Mouse (Mus musculus): ENCODE measurements at regions not wholly inside any gene's neighbourhood (a gene's known extent, or its start where the extent isn't known, plus 50 kb on each side); places are given as distances from the start of the nearest gene placed in this dataset.
"Not testable (repeated sequence)": the region's sequence is repeated elsewhere in the genome, so short reads cannot be mapped to it uniquely, and the experiment has no call there.

DNA sequence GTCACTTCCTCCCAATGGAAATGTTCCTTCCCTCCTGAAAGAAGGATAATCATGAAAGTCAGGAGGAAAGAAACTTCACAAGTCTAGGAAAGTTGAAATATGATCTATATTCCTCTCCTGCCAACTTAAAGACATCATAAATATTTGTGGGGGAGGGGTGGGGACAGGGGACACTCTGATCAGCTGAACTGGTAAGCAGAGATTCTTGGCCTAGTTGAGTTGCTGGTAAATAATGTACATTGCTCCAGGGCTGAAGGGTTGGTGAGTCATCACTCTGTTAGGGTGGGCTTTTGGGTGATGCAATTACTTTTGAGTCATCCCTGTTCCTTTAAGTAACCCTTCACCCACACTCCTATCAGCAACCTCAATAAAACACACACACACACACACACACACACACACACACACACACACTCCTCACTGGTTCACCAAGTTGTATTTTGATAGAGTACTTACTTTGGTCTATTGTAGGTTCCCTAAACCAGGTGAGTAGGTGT is 56.0 kb downstream of the Ccdc71l start:
- DNase-seq (ENCODE audit: low read depth, low spot score), result peak; percentile 76

DNA sequence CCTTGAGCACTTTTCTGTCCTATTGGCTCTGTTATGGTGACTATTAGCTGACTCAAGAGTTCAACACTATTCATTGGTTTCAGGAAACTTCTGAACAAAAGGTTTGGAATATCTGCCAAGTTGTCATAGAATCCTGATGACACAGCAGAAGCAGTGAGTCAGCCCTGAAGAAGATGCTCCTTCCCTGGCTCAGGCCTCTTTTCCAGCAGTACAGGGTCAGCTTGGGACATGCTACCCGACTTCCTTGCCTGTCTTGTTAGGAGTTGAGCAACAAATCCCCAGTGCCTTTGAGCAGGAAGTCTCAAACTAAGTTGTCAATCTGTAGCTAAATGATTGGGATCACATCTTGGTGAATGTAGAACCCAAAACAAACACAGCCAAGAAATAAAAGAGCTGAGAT is 56.6 kb downstream of the Ccdc71l start:
- peak; percentile 98 for DNase-seq (ENCODE audit: low read depth, low spot score)

DNA sequence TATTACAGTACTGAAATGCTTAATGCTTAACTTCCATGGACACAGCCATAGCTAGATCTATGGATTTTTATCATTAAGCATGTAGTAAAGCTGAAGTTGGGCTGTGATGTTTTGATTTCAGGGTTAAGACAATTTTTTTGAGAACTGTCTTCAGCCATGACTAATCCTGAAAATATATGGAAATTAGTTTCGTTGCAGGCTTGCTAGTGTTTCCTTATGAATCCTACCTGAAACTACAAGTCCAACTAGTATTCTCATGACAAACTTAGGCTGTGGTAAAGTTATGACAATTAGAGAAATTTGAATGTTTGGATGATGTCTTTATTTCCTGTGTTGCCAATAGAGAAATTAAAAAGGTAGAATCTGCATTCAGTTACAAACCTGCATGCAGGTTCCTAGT is 59.7 kb downstream of the Ccdc71l start:
- no peak for DNase-seq (ENCODE audit: low read depth, low spot score)

DNA sequence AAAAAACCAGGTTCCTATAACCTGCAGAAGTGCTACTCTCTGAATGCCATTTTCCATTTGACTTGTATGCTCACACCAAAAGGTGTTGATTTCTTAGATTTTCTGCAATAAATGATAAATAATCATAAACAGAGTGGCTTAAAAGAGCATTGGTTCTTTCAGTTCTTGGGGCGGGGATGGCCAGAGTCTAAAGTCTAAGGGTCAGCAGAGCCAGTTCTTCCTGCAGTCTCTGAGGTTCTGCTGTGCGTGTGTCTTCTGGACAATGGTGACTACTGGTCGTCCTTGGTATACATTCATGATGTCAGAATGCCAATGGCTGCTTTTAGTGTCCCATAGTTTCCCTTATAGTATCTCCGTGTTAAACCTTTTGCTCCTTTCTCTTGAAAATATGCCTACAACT is 66.3 kb downstream of the Ccdc71l start:
- no peak for DNase-seq (ENCODE audit: low read depth, low spot score)

DNA sequence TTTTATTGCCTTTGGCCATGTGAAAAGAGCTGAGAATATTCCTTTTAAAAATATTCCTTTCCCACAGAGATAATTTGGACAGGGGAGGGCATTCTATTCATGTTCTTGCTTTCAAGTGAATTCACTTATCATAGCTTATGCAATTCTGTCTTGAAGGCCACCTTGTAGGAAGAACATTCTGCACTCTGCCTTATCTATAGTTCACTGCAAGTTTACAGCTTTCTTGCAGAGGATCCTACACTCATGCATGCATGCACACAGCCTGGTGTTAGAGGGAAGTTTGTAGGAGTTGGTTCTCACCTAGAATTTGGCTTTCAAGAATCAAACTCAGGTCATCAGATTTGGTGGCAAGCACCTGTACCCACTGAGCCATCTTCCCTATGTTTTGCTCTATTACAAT is 67.4 kb downstream of the Ccdc71l start:
- DNase-seq (ENCODE audit: low read depth, low spot score), result no peak

DNA sequence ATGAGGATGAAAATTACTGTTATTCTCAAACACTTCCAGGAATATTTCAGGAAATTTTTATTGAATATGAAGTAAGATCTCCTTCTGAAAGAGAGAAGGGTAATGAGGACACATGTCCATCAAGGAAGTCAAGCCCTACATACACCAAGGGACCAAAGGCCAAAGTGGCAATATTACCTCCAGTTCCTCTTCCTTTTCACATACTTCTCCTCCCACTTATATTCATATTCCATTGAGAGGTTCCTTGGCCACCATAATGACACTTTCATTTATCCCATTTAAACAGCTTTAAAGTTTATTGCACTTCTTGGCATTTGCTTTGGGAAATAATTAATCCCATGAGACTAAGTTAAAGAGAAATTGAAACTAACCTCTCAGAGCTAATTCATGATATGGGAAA is 70.9 kb downstream of the Ccdc71l start:
- no peak for DNase-seq (ENCODE audit: low read depth, low spot score)

DNA sequence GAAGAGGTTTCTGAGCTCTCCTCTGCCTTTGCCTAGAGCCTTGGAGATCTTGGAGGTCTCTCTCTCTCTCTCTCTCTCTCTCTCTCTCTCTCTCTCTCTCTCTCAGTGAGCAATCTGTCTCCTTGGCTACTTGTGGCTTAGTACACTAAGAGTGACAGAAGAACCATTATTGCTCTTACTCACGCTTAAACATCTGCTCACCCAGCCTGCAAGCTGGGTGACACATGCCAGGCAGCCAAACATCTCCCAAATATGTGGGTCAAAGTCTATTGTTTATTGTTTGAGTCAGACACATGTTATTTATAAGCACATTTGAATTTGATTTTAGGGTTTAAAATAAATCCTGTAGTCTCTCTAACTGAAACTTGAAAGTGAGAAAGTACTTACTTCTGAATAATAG is 72.7 kb downstream of the Ccdc71l start:
- DNase-seq (ENCODE audit: low read depth, low spot score), result peak; percentile 89

DNA sequence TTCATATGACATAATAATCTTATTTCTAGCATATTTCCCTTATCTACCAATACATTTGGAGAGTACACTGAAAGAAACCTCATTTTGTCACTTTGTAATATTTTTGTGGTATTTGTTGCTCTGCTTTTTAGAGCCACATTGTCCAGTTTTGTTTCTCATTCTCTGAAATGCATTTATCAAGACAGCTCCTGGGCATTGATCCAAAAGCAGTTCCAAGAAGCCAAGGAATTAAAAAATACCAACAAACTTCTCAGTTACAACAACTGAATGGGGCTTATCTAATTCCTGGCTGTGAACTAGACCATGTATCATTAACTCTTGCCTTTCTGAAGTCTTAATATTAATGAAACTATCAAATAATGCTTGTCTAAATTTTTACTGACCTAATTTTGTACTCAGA is 76.3 kb downstream of the Ccdc71l start:
- peak; percentile 91 for DNase-seq (ENCODE audit: low read depth, low spot score)

DNA sequence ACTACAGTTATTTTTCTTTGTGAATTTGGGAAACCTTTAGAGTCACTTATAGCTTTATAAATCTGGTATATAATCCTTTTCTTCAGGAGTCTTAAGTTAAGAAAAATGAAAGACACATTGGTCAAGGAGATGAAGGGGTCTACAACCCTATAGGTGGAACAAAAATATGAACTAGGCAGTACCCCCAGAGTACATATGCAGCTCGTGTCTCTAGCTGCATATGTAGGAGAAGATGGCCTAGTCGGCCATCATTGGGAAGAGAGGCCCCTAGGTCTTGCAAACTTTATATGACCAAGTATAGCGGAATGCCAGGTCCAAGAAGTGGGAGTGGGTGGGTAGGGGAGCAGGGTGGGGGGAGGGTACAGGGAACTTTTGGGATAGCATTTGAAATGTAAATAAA is 76.7 kb downstream of the Ccdc71l start:
- not testable (repeated sequence) for DNase-seq (ENCODE audit: low read depth, low spot score)

DNA sequence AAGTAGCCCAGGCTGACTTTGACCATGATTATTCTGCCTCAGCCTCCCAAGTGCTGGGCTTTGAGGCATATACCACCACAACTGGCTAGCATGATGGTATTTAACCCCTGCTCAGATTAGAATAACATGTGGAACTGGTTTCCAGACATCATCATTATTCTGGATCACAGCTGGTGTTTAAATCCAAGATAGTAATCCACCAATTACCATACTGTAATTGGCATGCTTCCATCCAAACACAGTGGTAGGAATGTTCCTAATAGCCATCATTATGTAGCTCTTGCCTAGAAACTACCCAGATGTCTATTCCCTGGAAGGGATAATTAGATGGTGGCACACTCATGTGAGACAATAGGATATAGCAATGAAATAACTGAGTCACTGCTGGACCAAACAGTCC is 77.4 kb downstream of the Ccdc71l start:
- DNase-seq (ENCODE audit: low read depth, low spot score), result no peak

DNA sequence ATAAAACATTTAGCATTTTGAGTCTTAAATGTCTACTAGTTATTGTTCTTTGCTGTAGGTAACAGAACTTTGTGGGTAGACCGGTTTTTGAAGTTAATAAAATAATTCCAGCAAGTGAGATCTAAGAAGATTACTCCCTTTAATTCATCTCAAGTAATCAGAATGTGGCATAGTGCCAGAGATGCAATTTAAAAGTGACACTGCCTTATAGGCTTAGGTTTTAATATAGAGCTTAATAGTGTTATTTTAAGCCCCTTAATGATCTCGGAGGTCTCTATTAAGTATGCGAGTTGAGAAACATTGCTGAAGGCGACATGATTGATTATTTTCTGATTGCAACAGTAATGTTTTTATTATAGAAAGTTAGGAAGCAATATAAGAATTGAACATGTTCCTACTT is 78.3 kb downstream of the Ccdc71l start:
- no peak for DNase-seq (ENCODE audit: low read depth, low spot score)

DNA sequence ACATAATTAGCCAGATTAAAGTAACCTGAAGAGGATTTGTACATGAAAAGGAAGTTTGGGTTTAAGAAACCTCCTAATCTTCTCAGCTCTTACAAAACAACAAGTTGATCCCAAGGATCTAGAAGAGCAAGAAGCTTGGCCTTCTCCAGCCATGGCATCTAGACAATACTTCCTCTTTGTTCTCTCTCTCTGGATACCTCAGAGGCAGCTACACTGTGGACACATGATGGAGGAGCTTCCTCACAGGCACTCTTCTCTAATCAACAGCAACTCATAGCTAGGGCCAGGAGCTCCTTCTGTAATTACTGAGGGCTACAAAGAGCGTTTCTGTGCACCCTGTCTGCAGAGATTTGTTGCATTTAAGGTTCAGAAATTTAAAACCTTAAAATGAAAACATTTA is 79.9 kb downstream of the Ccdc71l start:
- no peak for DNase-seq (ENCODE audit: low read depth, low spot score)

DNA sequence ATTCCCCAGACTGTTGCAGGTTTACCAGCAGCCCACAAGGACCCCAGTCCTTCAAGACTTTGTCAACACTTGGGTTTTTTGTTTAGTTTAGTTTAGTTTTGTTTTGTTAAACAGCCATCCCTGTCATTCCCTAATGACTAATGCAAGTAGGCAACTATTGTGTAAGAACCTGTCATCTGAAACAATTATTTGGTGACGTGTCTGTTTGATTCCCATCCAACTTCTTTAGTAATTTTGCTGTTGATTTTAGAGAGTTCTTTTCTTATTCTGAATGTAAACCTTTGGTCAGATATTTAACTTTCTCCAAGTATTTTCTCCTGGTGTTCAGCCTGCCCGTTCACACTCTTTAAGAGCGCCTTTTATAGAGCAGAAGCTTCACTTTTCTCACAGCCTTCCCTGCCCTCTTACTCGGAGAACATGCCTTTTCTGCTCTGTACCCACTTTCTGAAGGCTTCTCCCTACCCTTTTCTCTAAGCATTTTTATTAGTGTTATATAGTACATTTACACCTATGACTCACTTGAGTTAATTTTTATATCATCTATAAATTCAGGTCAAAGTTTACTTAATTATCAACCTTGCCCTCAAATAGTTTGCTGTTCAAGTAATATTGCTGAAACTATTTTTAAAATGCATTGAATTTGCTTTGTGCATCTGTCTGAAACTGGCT is 82.0 kb downstream of the Ccdc71l start:
- peak; percentile 84 for DNase-seq (ENCODE audit: low read depth, low spot score)

DNA sequence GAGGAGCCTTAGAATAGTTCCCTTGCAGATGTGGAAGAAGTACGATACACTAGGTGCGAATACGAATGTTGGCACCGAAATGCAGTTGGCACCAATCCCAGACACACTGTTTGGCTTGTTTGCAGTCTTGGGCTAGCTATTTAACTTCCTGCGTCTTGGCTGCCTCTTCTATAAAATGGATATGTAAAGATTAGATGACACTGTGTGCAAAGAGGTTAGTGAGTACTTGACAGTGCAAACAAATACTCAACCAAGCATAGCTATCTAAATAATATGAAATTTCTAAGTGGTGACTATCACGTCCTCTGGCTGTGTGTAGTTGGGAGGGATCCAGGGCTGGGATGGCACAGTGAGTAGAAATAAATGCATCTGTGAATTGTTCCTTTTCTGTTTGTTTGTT is 86.9 kb downstream of the Ccdc71l start:
- peak; percentile 75 for DNase-seq (ENCODE audit: low read depth, low spot score)

DNA sequence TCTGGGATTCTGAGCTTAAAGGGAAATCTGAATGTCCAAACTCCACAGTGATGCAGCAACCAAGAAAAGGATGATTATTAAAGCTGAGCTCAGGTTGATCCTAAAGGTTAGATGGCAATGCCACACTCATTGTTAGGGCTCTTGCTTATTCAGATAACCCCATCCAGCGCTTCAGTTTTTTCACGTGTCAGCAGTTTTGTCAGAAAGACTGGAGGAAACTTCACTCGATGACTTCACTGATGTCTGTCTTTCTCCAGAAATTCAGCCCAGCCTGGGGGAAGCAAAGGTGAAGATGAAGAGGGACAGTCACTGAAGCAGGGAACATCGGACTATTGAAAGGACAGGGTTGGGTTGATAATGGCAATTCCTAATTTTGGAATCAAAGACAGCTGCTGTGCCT is 91.4 kb downstream of the Ccdc71l start:
- DNase-seq (ENCODE audit: low read depth, low spot score), result no peak

DNA sequence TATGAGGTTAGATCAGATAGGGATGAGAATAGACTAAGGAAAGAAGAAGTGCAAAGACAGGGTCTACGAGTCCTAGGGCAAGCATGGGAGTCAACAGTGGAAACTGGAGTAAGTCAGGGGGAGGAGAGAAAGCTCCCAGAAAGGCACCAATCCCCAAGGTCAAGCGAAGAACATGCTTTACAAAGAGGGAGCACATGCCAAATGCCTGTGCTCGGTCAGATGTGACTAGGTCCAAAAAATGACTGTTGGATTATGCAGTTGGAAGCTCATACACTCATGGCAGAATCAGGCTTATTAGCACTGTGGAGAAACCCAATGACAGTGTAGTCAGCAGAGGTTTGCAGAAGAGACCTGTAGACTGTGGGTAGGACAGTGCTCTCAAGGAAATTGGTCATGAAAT is 100.9 kb downstream of the Ccdc71l start:
- no peak for DNase-seq (ENCODE audit: low read depth, low spot score)

DNA sequence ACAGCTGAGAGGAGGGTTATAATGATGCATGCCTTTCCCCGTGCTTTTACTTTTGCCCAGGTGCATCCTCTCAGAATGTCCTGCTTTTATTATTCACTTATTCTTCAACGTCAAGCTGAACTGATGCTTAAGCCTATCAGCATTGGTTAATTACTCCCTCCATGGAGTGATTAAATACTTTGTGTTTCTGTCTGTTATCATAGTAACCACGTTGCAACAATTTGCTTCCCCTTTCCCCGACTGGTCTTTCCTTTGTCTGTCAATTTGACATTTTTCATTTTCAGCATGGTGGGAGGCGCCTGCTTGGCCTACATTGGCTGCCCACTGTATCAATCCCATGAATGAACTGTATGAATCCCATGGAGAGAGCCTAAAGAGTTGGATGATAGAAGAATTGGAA is 101.8 kb downstream of the Ccdc71l start:
- DNase-seq (ENCODE audit: low read depth, low spot score), result no peak

DNA sequence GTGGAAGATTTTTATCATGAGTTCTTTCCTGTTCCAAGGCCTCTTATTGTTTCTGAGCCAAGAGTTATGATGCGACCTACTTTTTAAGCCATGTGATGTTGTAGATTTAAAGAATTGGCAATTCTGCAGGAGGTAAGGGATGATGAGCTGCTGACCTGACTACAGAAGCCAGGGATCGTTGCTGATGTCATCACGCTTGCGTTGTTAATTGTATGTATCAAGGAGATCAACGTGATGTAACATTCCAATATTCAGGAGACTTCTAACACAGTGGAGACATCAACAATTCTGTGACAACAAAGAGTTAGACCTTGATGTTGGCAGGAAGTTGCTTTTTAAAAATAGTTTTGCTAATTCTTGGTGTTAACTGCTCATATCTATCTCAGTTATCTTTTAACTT is 102.5 kb downstream of the Ccdc71l start:
- no peak for DNase-seq (ENCODE audit: low read depth, low spot score)

DNA sequence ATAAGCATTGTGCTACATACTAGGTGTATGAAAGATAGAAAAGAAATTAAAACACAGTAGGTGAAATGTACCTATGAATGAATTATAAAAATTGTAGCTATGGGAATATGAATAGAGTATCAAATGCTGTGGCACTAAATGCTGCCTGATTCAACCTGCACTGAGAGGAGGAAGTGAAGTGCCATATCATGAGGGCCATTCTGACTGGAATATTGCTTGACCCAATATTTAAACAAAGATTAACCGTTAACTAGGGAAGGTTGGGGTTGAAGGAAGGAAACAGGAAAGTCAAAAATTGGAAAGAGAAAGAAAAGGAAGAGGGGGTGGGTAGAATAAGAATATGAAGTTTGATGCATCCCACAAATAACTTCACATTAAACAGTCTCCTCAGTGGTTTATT is 103.8 kb downstream of the Ccdc71l start:
- no peak for DNase-seq (ENCODE audit: low read depth, low spot score)

DNA sequence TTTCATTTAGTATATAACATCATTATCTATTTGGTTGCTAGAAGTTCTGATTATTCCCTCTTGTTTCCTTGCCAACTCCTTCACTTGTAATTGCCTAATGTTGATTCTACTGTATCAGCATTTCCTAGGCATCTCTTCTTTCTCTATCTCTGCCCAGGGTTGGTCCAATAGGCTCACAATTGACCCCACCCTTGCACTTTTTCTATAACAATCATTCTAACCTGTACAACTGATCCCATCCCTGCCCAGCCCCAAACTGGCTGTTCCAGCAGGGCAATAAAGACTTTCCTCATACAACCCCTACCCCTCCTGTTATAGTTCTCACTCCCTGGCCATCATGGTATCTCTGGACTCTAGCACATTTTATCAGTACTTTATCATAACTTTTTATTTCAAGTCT is 104.3 kb downstream of the Ccdc71l start:
- DNase-seq (ENCODE audit: low read depth, low spot score), result no peak

DNA sequence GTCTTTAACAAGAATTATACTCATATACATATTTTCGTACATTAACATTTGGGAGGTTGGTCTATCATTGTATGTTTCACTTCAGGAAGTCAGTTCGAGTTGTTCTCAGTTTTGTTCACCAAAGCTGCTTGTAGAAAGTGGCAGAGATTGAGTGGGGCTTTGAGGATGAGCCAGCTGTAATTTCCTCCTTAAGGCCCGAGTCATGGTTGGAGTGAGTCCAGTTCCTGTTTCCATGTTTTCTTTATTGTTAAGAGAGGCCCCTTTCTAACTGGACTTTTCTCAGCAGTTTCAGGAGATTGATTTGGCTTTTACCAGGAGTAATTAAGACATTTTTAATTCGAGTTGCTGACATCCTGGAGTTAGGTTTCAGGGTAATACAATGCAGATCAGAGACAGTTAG is 107.7 kb downstream of the Ccdc71l start:
- DNase-seq (ENCODE audit: low read depth, low spot score), result peak; percentile 70

DNA sequence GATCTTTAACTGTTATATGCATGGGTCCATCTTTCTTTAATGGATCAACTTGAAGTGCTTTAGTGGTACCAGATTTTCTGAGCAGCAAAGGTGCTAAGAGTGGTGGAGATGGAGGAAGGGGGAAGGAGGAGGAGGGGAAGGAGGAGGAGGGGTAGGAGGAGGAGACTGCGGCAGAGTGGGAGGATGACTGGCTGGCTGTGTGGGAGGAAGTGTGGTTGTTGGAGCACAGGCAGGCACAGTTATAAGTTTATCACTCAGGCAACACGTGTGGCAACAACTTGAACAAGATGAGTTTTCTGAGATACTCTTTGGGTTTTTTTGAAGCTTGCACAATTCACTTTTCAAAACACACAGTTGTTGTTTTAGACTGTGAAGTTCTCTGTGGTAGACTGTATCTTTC is 108.2 kb downstream of the Ccdc71l start:
- no peak for DNase-seq (ENCODE audit: low read depth, low spot score)

DNA sequence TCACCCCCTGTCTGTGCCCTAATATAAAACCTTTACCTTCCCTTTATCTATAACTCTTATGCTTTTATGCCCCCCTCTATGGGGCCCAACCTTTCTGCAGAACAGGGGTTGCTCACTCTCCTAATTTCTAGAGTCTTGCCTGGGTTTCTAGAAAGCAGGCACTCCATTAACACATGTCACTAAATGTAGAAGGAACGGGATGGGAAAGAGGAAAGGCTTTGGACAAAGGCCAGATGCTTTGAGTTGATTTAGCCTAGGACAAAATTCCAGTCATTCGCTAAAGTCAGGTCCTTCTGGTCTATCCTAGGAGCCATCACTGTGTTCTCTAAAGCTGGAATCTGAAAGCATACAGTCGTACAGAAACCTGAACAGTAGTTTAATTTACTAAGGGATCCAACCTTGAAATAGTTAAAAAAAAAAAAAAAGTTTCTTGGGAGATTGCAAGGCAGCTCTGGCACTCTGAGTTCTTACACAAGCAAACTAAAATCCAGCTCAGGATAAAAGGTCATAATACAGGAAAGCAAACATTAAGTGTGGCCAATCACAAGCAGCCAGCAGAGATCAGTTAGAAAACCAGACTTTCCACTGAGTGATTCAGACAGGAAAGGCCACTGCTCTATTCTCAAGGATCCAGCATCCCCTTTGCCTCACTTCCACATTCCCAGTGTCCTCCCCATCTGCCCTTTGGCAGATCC is 109.5 kb downstream of the Ccdc71l start:
- peak; percentile 7 for DNase-seq (ENCODE audit: low read depth, low spot score)

DNA sequence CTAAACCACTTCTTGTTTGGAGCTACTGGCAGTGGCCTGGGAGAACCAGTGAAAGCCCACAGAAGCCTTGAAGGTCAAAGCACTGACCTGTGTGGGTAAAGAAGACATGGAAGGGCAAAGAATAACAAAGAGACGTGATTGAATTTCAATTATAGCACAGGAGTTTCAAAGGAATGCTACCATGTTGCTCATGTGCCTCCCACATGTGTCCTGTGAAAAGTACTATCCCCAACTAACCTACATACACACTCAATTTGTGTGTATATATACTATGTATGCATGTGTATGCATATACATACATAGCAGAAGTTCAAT is 110.0 kb downstream of the Ccdc71l start:
- no peak for DNase-seq (ENCODE audit: low read depth, low spot score)

Data from 3T3-L1 (cell line).